Mouse (Mus musculus) limb, embryonic 11.5 days (tissue): Measurements from ENCODE around the gene C1qtnf7. TPM values are rescaled to one million over a fixed set of nuclear protein-coding genes. Genes with fewer than 3 reads are reported as not detected.
A peak's percentile ranks its signal among the peaks of the same experiment; 100 is the strongest.

ENCODE experiments used
- ATAC-seq: fragments of 200-750 bp; cut with Nextera tagmentation; 2 replicates; pipeline ENCODE4 v1.8.0; 2017; ENCODE audit warnings: low read depth; ENCODE audit not compliant: insufficient number of reproducible peaks, low FRiP score, low TSS enrichment
- DNase-seq: peaks from one replicate; pipeline ENCODE4 v3.0.0-alpha.2; 2015; ENCODE audit warnings: low spot score
- H3K27ac ChIP-seq: fragments of 300-500 bp; sonication (generic); replicated peaks from 2 replicates; pipeline ENCODE4 v1.5.1; 2014; ENCODE audit warnings: low read depth, mild to moderate bottlenecking, low read length
- H3K27me3 ChIP-seq: fragments of 300-500 bp; sonication (generic); 2 replicates; pipeline ENCODE4 v1.6.1; 2014; ENCODE audit warnings: mild to moderate bottlenecking, low read length, mixed read lengths; ENCODE audit not compliant: control insufficient read depth, insufficient read depth
- H3K36me3 ChIP-seq: fragments of 300-500 bp; sonication (generic); 2 replicates; pipeline ENCODE4 v1.6.1; 2014; ENCODE audit warnings: mild to moderate bottlenecking, low read length, moderate library complexity, mixed read lengths; ENCODE audit not compliant: control insufficient read depth, insufficient read depth
- H3K4me1 ChIP-seq: fragments of 300-500 bp; sonication (generic); 2 replicates; pipeline ENCODE4 v1.6.1; 2014; ENCODE audit warnings: low read length, mixed read lengths; ENCODE audit not compliant: control insufficient read depth, insufficient read depth
- H3K4me2 ChIP-seq: fragments of 300-500 bp; sonication (generic); 2 replicates; pipeline ENCODE4 v1.6.1; 2014; ENCODE audit warnings: low read depth, mild to moderate bottlenecking, moderate library complexity; ENCODE audit not compliant: severe bottlenecking
- H3K4me3 ChIP-seq: fragments of 300-500 bp; sonication (generic); 2 replicates; pipeline ENCODE4 v1.5.1; 2014; ENCODE audit warnings: low read depth, low read length
- H3K9ac ChIP-seq: fragments of 300-500 bp; sonication (generic); 2 replicates; pipeline ENCODE4 v1.6.1; 2014; ENCODE audit warnings: mild to moderate bottlenecking, low read length
- H3K9me3 ChIP-seq: fragments of 300-500 bp; sonication (generic); 2 replicates; pipeline ENCODE4 v1.6.1; 2016; ENCODE audit warnings: low read length; ENCODE audit not compliant: control insufficient read depth
- WGBS: fragments of 180-500 bp; shearing (Covaris S2); extraction: QIAGEN DNeasy Blood & Tissue Kit; methylation state at CpG from one replicate; pipeline ENCODE4 v1.1.7; 2014; 5-methylcytosine and 5-hydroxymethylcytosine counted together
- polyA plus RNA-seq: library from polyadenylated mRNA; unstranded; fragments of >200 nt; fragmentation: Nextera tagmentation; extraction: Ambion mirVana; gene quantifications from 2 replicates; pipeline ENCODE4 v1.2.1, GENCODE M21; 2014

C1qtnf7 gene
- polyA plus RNA-seq, 1 experiment from 2014 or later, result 3.2 TPM

GRCm38 (mm10) chr5:43603559-43603958 is 88.2 kb downstream of the C1qtnf7 start:
- Histone ChIP-seq H3K27me3 (no peaks in the 10 kb centered on the region), H3K9me3 (no peaks in the 10 kb centered on the region), H3K4me2 (no peak overlapping the region), H3K4me3 (no peak overlapping the region), H3K36me3 (no peaks in the 10 kb centered on the region), H3K27ac (no peak overlapping the region), H3K9ac (no peak overlapping the region), H3K4me1 (no peaks in the 10 kb centered on the region)
- DNase-seq (no peak), ATAC-seq (no peak)
- 84% methylated on average over 3 of the region's 3 CpGs for WGBS

- no peak for DNase-seq
- 51% methylated on average over 3 of the region's 3 CpGs for WGBS
- Histone ChIP-seq H3K4me2 (no peak overlapping the region), H3K27ac (no peak overlapping the region), H3K4me1 (no peaks in the 10 kb centered on the region), H3K4me3 (no peak overlapping the region), H3K36me3 (no peaks in the 10 kb centered on the region), H3K27me3 (no peaks in the 10 kb centered on the region), H3K9me3 (no peaks in the 10 kb centered on the region), H3K9ac (no peak overlapping the region)
- no peak for ATAC-seq
These were observed 92.7 kb downstream of the C1qtnf7 start for GRCm38 (mm10) chr5:43608073-43608472.

GRCm38 (mm10) chr5:43609760-43610159 is 94.4 kb downstream of the C1qtnf7 start:
- H3K9ac ChIP-seq, result no peak overlapping the region
- no peak overlapping the region for H3K4me3 ChIP-seq
- no peak overlapping the region for H3K27ac ChIP-seq
- H3K27me3 ChIP-seq, result no peaks in the 10 kb centered on the region
- DNase-seq (no peak), ATAC-seq (no peak)
- 96% methylated on average over 1 of the region's 1 CpGs for WGBS
- no peaks in the 10 kb centered on the region for H3K36me3 ChIP-seq
- H3K4me1 ChIP-seq, result no peaks in the 10 kb centered on the region
- no peaks in the 10 kb centered on the region for H3K9me3 ChIP-seq
- no peak overlapping the region for H3K4me2 ChIP-seq

- no peak for DNase-seq
- Histone ChIP-seq H3K4me3 (no peak overlapping the region), H3K9ac (no peak overlapping the region), H3K36me3 (no peaks in the 10 kb centered on the region), H3K27ac (no peak overlapping the region), H3K27me3 (no peaks in the 10 kb centered on the region), H3K4me2 (no peak overlapping the region), H3K9me3 (no peaks in the 10 kb centered on the region), H3K4me1 (no peaks in the 10 kb centered on the region)
- WGBS, result 81% methylated on average over 7 of the region's 7 CpGs
- no peak for ATAC-seq
These were observed 106.4 kb downstream of the C1qtnf7 start for GRCm38 (mm10) chr5:43621575-43622299.

GRCm38 (mm10) chr5:43625407-43625806 is 110.1 kb downstream of the C1qtnf7 start:
- ATAC-seq, result no peak
- whole genome bisulfite sequencing, result 70% methylated on average over 4 of the region's 4 CpGs
- DNase-seq, result no peak

GRCm38 (mm10) chr5:43634071-43634601 is 118.8 kb downstream of the C1qtnf7 start:
- Histone ChIP-seq H3K9ac (no peak overlapping the region), H3K36me3 (no peaks in the 10 kb centered on the region), H3K27me3 (no peaks in the 10 kb centered on the region), H3K9me3 (no peaks in the 10 kb centered on the region), H3K4me1 (no peaks in the 10 kb centered on the region), H3K27ac (no peak overlapping the region), H3K4me2 (no peak overlapping the region), H3K4me3 (no peak overlapping the region)
- 82% methylated on average over 5 of the region's 5 CpGs for WGBS
- no peak for DNase-seq
- ATAC-seq, result no peak

More at GRCm38 (mm10) chr5:43625407-43625806, 110.1 kb downstream of the C1qtnf7 start:
- H3K4me3 ChIP-seq, result no peak overlapping the region
- H3K4me2 ChIP-seq, result no peak overlapping the region
- H3K4me1 ChIP-seq, result no peaks in the 10 kb centered on the region
- H3K9ac ChIP-seq, result no peak overlapping the region
- H3K27ac ChIP-seq, result no peak overlapping the region
- H3K36me3 ChIP-seq, result no peaks in the 10 kb centered on the region
- H3K27me3 ChIP-seq, result no peaks in the 10 kb centered on the region
- no peaks in the 10 kb centered on the region for H3K9me3 ChIP-seq

GRCm38 (mm10) chr5:43634602-43635081 is 119.3 kb downstream of the C1qtnf7 start:
- no peaks in the 10 kb centered on the region for H3K9me3 ChIP-seq
- H3K27ac ChIP-seq, result no peak overlapping the region
- 46% methylated on average over 9 of the region's 9 CpGs for WGBS
- ATAC-seq (no peak), DNase-seq (no peak)
- no peak overlapping the region for H3K4me2 ChIP-seq
- H3K27me3 ChIP-seq, result no peaks in the 10 kb centered on the region
- no peaks in the 10 kb centered on the region for H3K36me3 ChIP-seq
- no peak overlapping the region for H3K9ac ChIP-seq
- H3K4me1 ChIP-seq, result no peaks in the 10 kb centered on the region
- no peak overlapping the region for H3K4me3 ChIP-seq

GRCm38 (mm10) chr5:43645020-43645419 is 129.7 kb downstream of the C1qtnf7 start:
- Histone ChIP-seq H3K36me3 (no peaks in the 10 kb centered on the region), H3K4me2 (no peak overlapping the region), H3K27ac (no peak overlapping the region), H3K4me1 (peaks cover 3% of the 10 kb centered on the region; the same call in 1 of the 2 replicates), H3K4me3 (no peak overlapping the region), H3K27me3 (no peaks in the 10 kb centered on the region), H3K9me3 (no peaks in the 10 kb centered on the region), H3K9ac (no peak overlapping the region)
- peak; percentile 39; the same call in 1 of the 2 replicates for ATAC-seq
- 12% methylated on average over 4 of the region's 4 CpGs for WGBS
- no peak for DNase-seq
